Mouse (Mus musculus): ENCODE measurements around the gene Dennd6b. TPM values are rescaled to one million over a fixed set of nuclear protein-coding genes. Genes with fewer than 3 reads are reported as not detected.

The Dennd6b gene
- polyA plus RNA-seq, 1 experiment from 2014 or later: 4.4 TPM

GRCm38 (mm10) chr15:89169431-89169830 lies 26.9 kb downstream of the Dennd6b start:
- no peak for TF ChIP-seq EP300 (IDR thresholded peaks at IDR 0.05)
- TF ChIP-seq CTCF (IDR thresholded peaks at IDR 0.05): no peak
- DNase-seq (ENCODE audit: low spot score) (peak; percentile 95), ATAC-seq (peak; percentile 86)
- 9% methylated on average over 10 of the region's 10 CpGs for WGBS
- H3K9ac ChIP-seq (replicated peaks; ENCODE audit: low read depth): peak overlapping the region; percentile 44; the same call in 1 of the 2 replicates
- peaks cover 28% of the 10 kb centered on the region for H3K36me3 ChIP-seq (ENCODE audit: insufficient read depth, low read length)
- no peaks in the 10 kb centered on the region for H3K9me3 ChIP-seq (ENCODE audit: low read length)
- peak overlapping the region; percentile 90 for H3K27ac ChIP-seq (ENCODE audit: low read length)
- H3K4me3 ChIP-seq (ENCODE audit: low read depth, low read length): peak overlapping the region; percentile 8; the same call in 1 of the 2 replicates
- peak overlapping the region; percentile 40 for H3K4me2 ChIP-seq (replicated peaks; ENCODE audit: low read depth, low read length)
- peaks cover 30% of the 10 kb centered on the region for H3K4me1 ChIP-seq (ENCODE audit: insufficient read depth, low read depth, low read length)
- H3K27me3 ChIP-seq (replicated peaks; ENCODE audit: insufficient read depth, low read length): no peaks in the 10 kb centered on the region

GRCm38 (mm10) chr15:89168922-89169321 lies 27.4 kb downstream of the Dennd6b start:
- Histone ChIP-seq H3K4me3 (ENCODE audit: low read depth, low read length) (peak overlapping the region; percentile 8; the same call in 1 of the 2 replicates), H3K36me3 (ENCODE audit: insufficient read depth, low read length) (peaks cover 33% of the 10 kb centered on the region), H3K27me3 (replicated peaks; ENCODE audit: insufficient read depth, low read length) (no peaks in the 10 kb centered on the region), H3K4me2 (replicated peaks; ENCODE audit: low read depth, low read length) (peak overlapping the region; percentile 40), H3K9ac (replicated peaks; ENCODE audit: low read depth) (peak overlapping the region; percentile 44; the same call in 1 of the 2 replicates), H3K9me3 (ENCODE audit: low read length) (no peaks in the 10 kb centered on the region), H3K27ac (ENCODE audit: low read length) (peak overlapping the region; percentile 90), H3K4me1 (ENCODE audit: insufficient read depth, low read depth, low read length) (peaks cover 25% of the 10 kb centered on the region)
- 30% methylated on average over 10 of the region's 10 CpGs for WGBS
- DNase-seq (ENCODE audit: low spot score) (no peak), ATAC-seq (no peak)
- no peak for TF ChIP-seq EP300 (IDR thresholded peaks at IDR 0.05)
- no peak for TF ChIP-seq CTCF (IDR thresholded peaks at IDR 0.05)

- Histone ChIP-seq H3K4me1 (ENCODE audit: insufficient read depth, low read depth, low read length) (peaks cover 14% of the 10 kb centered on the region), H3K4me3 (ENCODE audit: low read depth, low read length) (no peak overlapping the region), H3K36me3 (ENCODE audit: insufficient read depth, low read length) (peaks cover 47% of the 10 kb centered on the region), H3K27ac (ENCODE audit: low read length) (no peak overlapping the region), H3K9me3 (ENCODE audit: low read length) (no peaks in the 10 kb centered on the region), H3K9ac (replicated peaks; ENCODE audit: low read depth) (no peak overlapping the region), H3K4me2 (replicated peaks; ENCODE audit: low read depth, low read length) (no peak overlapping the region), H3K27me3 (replicated peaks; ENCODE audit: insufficient read depth, low read length) (no peaks in the 10 kb centered on the region)
- 84% methylated on average over 12 of the region's 12 CpGs for WGBS
- TF ChIP-seq EP300 (IDR thresholded peaks at IDR 0.05): no peak
- DNase-seq (ENCODE audit: low spot score) (no peak), ATAC-seq (no peak)
Observed at GRCm38 (mm10) chr15:89165478-89165877, 30.8 kb downstream of the Dennd6b start.

GRCm38 (mm10) chr15:89161397-89161796 lies 34.9 kb downstream of the Dennd6b start:
- Histone ChIP-seq H3K9me3 (ENCODE audit: low read length) (no peaks in the 10 kb centered on the region), H3K9ac (replicated peaks; ENCODE audit: low read depth) (no peak overlapping the region), H3K4me3 (ENCODE audit: low read depth, low read length) (no peak overlapping the region), H3K27ac (ENCODE audit: low read length) (peak overlapping the region; percentile 59), H3K4me1 (ENCODE audit: insufficient read depth, low read depth, low read length) (peaks cover 5% of the 10 kb centered on the region; the same call in 1 of the 2 replicates), H3K27me3 (replicated peaks; ENCODE audit: insufficient read depth, low read length) (no peaks in the 10 kb centered on the region), H3K36me3 (ENCODE audit: insufficient read depth, low read length) (peaks cover 55% of the 10 kb centered on the region), H3K4me2 (replicated peaks; ENCODE audit: low read depth, low read length) (no peak overlapping the region)
- TF ChIP-seq CTCF (IDR thresholded peaks at IDR 0.05): no peak
- peak; percentile 77 for TF ChIP-seq EP300 (IDR thresholded peaks at IDR 0.05)
- ATAC-seq: peak; percentile 83
- WGBS: 48% methylated on average over 7 of the region's 9 CpGs
- peak; percentile 81 for DNase-seq (ENCODE audit: low spot score)

GRCm38 (mm10) chr15:89158516-89158915 lies 37.8 kb downstream of the Dennd6b start:
- H3K9ac ChIP-seq (replicated peaks; ENCODE audit: low read depth): no peak overlapping the region
- H3K27me3 ChIP-seq (replicated peaks; ENCODE audit: insufficient read depth, low read length): no peaks in the 10 kb centered on the region
- ATAC-seq (no peak), DNase-seq (ENCODE audit: low spot score) (no peak)
- TF ChIP-seq CTCF (IDR thresholded peaks at IDR 0.05) (no peak), EP300 (IDR thresholded peaks at IDR 0.05) (no peak)
- WGBS: 95% methylated on average over 16 of the region's 16 CpGs
- H3K9me3 ChIP-seq (ENCODE audit: low read length): no peaks in the 10 kb centered on the region
- no peak overlapping the region for H3K4me3 ChIP-seq (ENCODE audit: low read depth, low read length)
- H3K4me2 ChIP-seq (replicated peaks; ENCODE audit: low read depth, low read length): no peak overlapping the region
- peaks cover 45% of the 10 kb centered on the region for H3K36me3 ChIP-seq (ENCODE audit: insufficient read depth, low read length)
- peaks cover 5% of the 10 kb centered on the region; the same call in 1 of the 2 replicates for H3K4me1 ChIP-seq (ENCODE audit: insufficient read depth, low read depth, low read length)
- no peak overlapping the region for H3K27ac ChIP-seq (ENCODE audit: low read length)

GRCm38 (mm10) chr15:89157954-89158353 lies 38.3 kb downstream of the Dennd6b start:
- ATAC-seq: peak; percentile 37
- H3K9ac ChIP-seq (replicated peaks; ENCODE audit: low read depth): no peak overlapping the region
- 41% methylated on average over 7 of the region's 7 CpGs for WGBS
- peaks cover 44% of the 10 kb centered on the region for H3K36me3 ChIP-seq (ENCODE audit: insufficient read depth, low read length)
- no peaks in the 10 kb centered on the region for H3K9me3 ChIP-seq (ENCODE audit: low read length)
- no peaks in the 10 kb centered on the region for H3K27me3 ChIP-seq (replicated peaks; ENCODE audit: insufficient read depth, low read length)
- H3K4me1 ChIP-seq (ENCODE audit: insufficient read depth, low read depth, low read length): peaks cover 5% of the 10 kb centered on the region; the same call in 1 of the 2 replicates
- no peak overlapping the region for H3K4me2 ChIP-seq (replicated peaks; ENCODE audit: low read depth, low read length)
- H3K4me3 ChIP-seq (ENCODE audit: low read depth, low read length): no peak overlapping the region
- TF ChIP-seq CTCF (IDR thresholded peaks at IDR 0.05) (peak; percentile 84), EP300 (IDR thresholded peaks at IDR 0.05) (no peak)
- peak; percentile 77 for DNase-seq (ENCODE audit: low spot score)
- no peak overlapping the region for H3K27ac ChIP-seq (ENCODE audit: low read length)

- TF ChIP-seq CTCF (IDR thresholded peaks at IDR 0.05): no peak
- no peak for TF ChIP-seq EP300 (IDR thresholded peaks at IDR 0.05)
- no peak overlapping the region for H3K4me3 ChIP-seq (ENCODE audit: low read depth, low read length)
- ATAC-seq (no peak), DNase-seq (ENCODE audit: low spot score) (no peak)
- H3K27me3 ChIP-seq (replicated peaks; ENCODE audit: insufficient read depth, low read length): peaks cover 5% of the 10 kb centered on the region; the same call in 1 of the 2 replicates
- H3K27ac ChIP-seq (ENCODE audit: low read length): no peak overlapping the region
- no peaks in the 10 kb centered on the region for H3K9me3 ChIP-seq (ENCODE audit: low read length)
- H3K4me2 ChIP-seq (replicated peaks; ENCODE audit: low read depth, low read length): no peak overlapping the region
- no peak overlapping the region for H3K9ac ChIP-seq (replicated peaks; ENCODE audit: low read depth)
- H3K36me3 ChIP-seq (ENCODE audit: insufficient read depth, low read length): peaks cover 24% of the 10 kb centered on the region
- peaks cover 8% of the 10 kb centered on the region for H3K4me1 ChIP-seq (ENCODE audit: insufficient read depth, low read depth, low read length)
Observed at GRCm38 (mm10) chr15:89152312-89152711, 44.0 kb downstream of the Dennd6b start.

Data from lung, postnatal 0 days (tissue).